Mouse (Mus musculus): ENCODE data around the gene Etv5. TPM values are rescaled to one million over a fixed set of nuclear protein-coding genes. Genes with fewer than 3 reads are reported as not detected.

Gene Etv5
- polyA plus RNA-seq, 1 experiment from 2014 or later, result 30.2 TPM

DNA sequence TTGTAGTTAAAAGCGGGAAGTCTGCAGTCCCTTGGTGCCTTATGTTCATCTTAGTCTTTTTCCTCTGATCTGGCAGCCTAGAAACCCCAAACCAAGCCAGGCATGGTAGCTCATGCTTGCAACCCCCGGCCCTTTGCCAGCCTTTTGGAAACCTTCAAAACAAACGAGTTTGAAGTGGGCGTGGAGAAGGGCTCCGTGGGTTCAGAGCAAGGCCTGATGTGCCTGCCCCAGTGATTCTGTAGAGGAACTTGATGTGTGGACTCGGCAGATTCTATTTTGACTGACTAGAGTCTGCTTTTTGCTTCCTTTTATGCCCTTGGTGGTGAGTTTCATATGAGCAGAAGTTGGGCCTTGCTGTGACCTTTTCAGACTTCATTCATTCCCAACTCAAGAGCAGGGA, 5.3 kb upstream of the Etv5 start:
- peak overlapping the region; percentile 55; the same call in 1 of the 2 replicates for H3K27ac ChIP-seq
- 0 out of 2 replicates have a peak overlapping the region, but pooled peaks have one; percentile 21 for H3K9ac ChIP-seq
- H3K4me2 ChIP-seq, result peak overlapping the region; percentile 30; the same call in 1 of the 2 replicates
- H3K4me3 ChIP-seq, result no peak overlapping the region
- WGBS, result 30% methylated on average over 6 of the region's 6 CpGs
- H3K4me1 ChIP-seq, result peaks cover 27% of the 10 kb centered on the region
- no peaks in the 10 kb centered on the region for H3K9me3 ChIP-seq
- no peak for ATAC-seq (ENCODE audit: insufficient number of reproducible peaks, insufficient read depth, low FRiP score, low TSS enrichment, low read depth)
- no peaks in the 10 kb centered on the region for H3K36me3 ChIP-seq
- H3K27me3 ChIP-seq, result peaks cover 14% of the 10 kb centered on the region

DNA sequence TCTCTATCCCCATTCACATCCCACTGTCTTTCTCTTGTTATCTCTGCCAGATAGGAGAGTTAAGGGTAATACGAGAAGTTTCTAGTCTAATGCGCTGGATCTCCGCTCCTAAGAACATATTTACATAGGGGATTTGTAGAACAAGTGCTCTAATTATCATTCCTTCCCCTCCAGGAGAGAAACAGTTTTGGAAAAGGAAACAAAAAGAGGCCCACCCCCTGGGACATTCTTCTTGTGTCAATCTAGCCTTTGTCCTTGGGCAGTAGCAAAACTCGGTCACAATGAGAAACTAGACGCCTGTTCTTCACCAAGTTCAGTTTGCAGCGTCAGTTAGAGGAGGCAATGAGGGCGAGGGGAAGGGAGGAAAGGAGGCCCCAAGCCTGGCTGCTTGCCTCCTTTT, 2.7 kb upstream of the Etv5 start:
- no peak overlapping the region for H3K4me3 ChIP-seq
- no peaks in the 10 kb centered on the region for H3K36me3 ChIP-seq
- no peak for ATAC-seq (ENCODE audit: insufficient number of reproducible peaks, insufficient read depth, low FRiP score, low TSS enrichment, low read depth)
- no peak overlapping the region for H3K27ac ChIP-seq
- no peaks in the 10 kb centered on the region for H3K9me3 ChIP-seq
- no peak overlapping the region for H3K4me2 ChIP-seq
- H3K4me1 ChIP-seq, result peaks cover 32% of the 10 kb centered on the region
- H3K27me3 ChIP-seq, result peaks cover 17% of the 10 kb centered on the region
- WGBS, result 32% methylated on average over 7 of the region's 7 CpGs
- H3K9ac ChIP-seq, result no peak overlapping the region

DNA sequence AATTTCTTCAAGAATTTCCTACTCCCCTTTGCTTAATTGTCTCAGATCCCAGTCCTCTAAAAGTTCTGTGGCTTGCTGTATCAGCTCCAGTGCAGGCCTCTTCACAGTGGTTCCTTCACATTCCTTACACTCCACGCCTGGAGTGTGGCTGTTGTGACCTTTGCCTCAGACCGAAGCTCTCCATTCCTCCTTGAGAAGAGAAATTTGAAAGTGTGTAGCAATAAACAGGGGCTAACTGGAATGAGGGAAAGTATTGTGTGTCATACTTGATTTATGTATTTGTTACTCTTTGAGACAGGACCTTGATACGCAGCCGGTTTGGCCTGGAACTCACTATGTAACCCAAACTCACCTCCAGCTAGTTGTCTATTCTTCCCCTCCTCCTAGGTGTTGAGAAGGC, 1.8 kb upstream of the Etv5 start:
- WGBS, result 78% methylated on average over 4 of the region's 4 CpGs
- Histone ChIP-seq H3K9me3 (no peaks in the 10 kb centered on the region), H3K36me3 (no peaks in the 10 kb centered on the region), H3K27ac (no peak overlapping the region), H3K9ac (no peak overlapping the region), H3K4me1 (peaks cover 32% of the 10 kb centered on the region), H3K4me3 (no peak overlapping the region), H3K4me2 (no peak overlapping the region), H3K27me3 (peaks cover 17% of the 10 kb centered on the region)
- ATAC-seq (ENCODE audit: insufficient number of reproducible peaks, insufficient read depth, low FRiP score, low TSS enrichment, low read depth), result no peak

DNA sequence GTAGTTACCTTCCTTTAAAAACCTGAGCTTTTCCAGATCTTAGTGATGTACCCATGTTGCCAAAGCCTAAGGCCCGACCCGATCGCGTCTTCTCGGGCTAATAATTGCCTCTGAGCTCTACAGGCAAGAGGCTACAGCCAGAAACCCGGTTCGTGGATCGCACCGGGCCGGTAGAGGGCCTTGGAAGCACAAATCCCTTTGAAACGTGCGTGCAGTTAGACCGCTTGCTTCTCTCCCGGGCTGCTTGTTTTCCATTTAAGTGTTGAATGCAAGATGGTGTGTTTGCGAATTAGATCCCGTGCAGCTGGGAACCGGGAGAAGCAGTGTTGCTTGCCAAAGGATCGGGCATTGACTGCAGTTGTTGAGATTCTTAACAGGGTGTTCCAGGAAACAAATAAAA, 750 bp upstream of the Etv5 start:
- peak overlapping the region; percentile 44 for H3K9ac ChIP-seq
- H3K4me1 ChIP-seq, result peaks cover 32% of the 10 kb centered on the region
- WGBS, result under 1% methylated on average over 18 of the region's 18 CpGs
- peak overlapping the region; percentile 87 for H3K27ac ChIP-seq
- peak overlapping the region; percentile 79 for H3K4me3 ChIP-seq
- no peaks in the 10 kb centered on the region for H3K9me3 ChIP-seq
- H3K4me2 ChIP-seq, result peak overlapping the region; percentile 94
- no peak for ATAC-seq (ENCODE audit: insufficient number of reproducible peaks, insufficient read depth, low FRiP score, low TSS enrichment, low read depth)
- H3K27me3 ChIP-seq, result peaks cover 17% of the 10 kb centered on the region
- H3K36me3 ChIP-seq, result no peaks in the 10 kb centered on the region

DNA sequence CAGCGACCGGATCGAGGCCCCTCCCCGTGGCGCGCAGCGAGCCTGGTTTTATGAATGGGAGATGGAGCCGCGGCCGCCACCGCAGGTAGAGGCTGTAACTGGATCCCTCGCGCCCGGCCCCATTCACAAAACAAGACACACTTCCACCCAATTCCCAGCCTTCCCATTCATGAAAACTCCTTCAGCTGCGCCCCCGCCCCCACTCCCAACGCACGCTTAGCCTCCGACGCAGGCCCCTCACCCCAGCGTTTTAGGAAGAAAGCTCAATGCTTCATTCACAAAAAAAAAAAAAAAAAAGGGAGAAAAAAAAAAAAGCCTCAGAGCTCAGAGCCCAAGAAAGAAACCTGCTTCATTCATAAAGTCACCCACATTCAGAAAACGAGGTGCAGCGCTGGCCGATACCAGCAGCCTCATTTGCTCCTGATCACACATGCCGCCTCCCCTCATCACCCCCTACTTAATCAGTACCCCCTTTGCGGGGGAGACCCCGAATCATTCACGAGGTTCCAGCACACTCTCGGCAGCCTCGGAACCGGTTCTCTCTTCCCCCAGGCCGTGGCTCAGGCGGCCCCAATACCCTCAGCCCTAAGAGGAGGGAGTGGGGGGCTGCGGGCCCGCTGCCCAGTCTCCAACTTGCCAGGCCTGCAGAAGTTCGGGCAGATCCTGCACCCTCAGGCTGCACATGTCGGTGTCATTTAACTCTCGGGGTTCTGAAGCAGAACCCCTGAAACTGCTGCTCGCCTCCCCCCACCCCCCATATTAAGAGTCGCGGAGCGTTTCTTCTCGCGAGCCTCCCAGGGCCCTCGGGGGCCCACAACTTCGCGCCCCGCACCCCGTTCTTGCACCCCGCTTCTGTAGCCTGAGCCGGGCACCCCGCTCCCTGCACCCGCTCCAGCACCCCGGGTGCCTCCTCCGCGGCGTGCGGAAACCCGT, 812 bp downstream of the Etv5 start:
- peaks cover 36% of the 10 kb centered on the region for H3K4me1 ChIP-seq
- no peaks in the 10 kb centered on the region for H3K9me3 ChIP-seq
- peak overlapping the region; percentile 94 for H3K4me2 ChIP-seq
- H3K36me3 ChIP-seq, result no peaks in the 10 kb centered on the region
- peak overlapping the region; percentile 79 for H3K4me3 ChIP-seq
- peak; percentile 11 for ATAC-seq (ENCODE audit: insufficient number of reproducible peaks, insufficient read depth, low FRiP score, low TSS enrichment, low read depth)
- H3K27me3 ChIP-seq, result peaks cover 17% of the 10 kb centered on the region
- WGBS, result under 1% methylated on average over 59 of the region's 59 CpGs
- peak overlapping the region; percentile 81 for H3K27ac ChIP-seq
- H3K9ac ChIP-seq, result peak overlapping the region; percentile 83

DNA sequence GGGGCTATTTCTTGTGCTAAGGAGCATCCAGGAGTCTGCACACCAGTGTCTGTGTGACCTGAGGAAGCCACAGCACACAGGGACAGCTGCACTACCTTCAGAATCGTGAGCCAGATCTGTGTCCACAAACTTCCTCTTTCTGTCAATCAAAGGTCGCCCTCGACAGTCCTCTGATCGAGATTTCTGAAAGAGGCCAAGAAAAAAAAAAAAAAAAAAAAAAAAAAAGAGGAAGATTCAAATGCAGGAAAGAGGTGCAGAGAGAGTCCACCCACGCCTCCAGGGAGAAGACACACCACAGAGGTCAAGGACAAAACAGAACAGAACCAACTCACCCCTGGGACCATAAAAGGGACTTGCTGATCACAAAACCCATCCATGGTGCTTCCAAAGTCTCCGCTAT, 3.4 kb downstream of the Etv5 start:
- Histone ChIP-seq H3K36me3 (no peaks in the 10 kb centered on the region), H3K27me3 (peaks cover 7% of the 10 kb centered on the region; the same call in 1 of the 2 replicates), H3K4me3 (no peak overlapping the region), H3K9me3 (no peaks in the 10 kb centered on the region), H3K27ac (no peak overlapping the region), H3K4me1 (peaks cover 29% of the 10 kb centered on the region), H3K4me2 (no peak overlapping the region), H3K9ac (no peak overlapping the region)
- 33% methylated on average over 6 of the region's 6 CpGs for WGBS
- no peak for ATAC-seq (ENCODE audit: insufficient number of reproducible peaks, insufficient read depth, low FRiP score, low TSS enrichment, low read depth)

DNA sequence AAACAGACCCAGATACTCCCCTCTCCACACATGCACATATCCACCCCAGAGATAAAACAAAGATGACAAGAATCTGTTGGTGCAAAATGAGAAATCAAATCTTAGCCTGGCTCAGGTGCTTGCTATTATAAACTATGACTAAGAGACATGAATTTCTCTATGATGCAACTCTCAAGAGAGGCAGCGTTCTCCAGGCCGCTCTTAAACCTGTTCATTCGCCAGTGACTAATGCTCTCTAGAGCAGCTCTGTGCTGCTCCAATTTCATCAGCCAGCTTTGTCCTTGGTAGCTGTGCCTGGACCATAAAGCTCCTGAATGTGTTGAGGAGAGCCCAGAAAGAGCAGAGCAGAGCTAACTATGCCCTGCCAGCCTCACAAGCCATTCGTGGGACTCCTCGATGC, 5.0 kb downstream of the Etv5 start:
- Histone ChIP-seq H3K36me3 (no peaks in the 10 kb centered on the region), H3K27ac (no peak overlapping the region), H3K4me1 (peaks cover 30% of the 10 kb centered on the region), H3K9me3 (no peaks in the 10 kb centered on the region), H3K27me3 (peaks cover 3% of the 10 kb centered on the region; the same call in 1 of the 2 replicates), H3K4me3 (no peak overlapping the region), H3K4me2 (no peak overlapping the region), H3K9ac (no peak overlapping the region)
- ATAC-seq (ENCODE audit: insufficient number of reproducible peaks, insufficient read depth, low FRiP score, low TSS enrichment, low read depth), result no peak
- 62% methylated on average over 5 of the region's 5 CpGs for WGBS

DNA sequence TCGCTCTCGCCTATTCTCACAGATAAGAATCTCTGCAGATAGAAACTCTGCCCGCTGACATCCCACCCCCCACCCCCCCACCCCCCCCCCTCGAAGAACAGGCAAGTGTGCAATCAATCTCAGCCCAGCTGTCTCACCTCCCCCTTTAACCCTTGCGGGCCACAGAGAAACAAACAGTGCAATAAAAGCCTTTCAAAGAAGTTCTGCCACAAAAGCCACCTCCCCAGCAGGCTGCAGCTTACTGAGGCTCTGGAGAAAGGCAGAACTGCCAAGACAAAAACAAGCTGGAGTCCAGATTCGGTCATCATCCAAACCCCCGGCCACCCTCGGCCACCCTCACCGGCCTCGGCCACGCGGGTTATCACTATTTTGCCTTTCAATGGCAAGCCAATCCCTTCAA, 5.6 kb downstream of the Etv5 start:
- Histone ChIP-seq H3K27me3 (peaks cover 3% of the 10 kb centered on the region; the same call in 1 of the 2 replicates), H3K36me3 (no peaks in the 10 kb centered on the region), H3K4me1 (peaks cover 34% of the 10 kb centered on the region), H3K27ac (no peak overlapping the region), H3K4me2 (no peak overlapping the region), H3K4me3 (no peak overlapping the region), H3K9ac (no peak overlapping the region), H3K9me3 (no peaks in the 10 kb centered on the region)
- WGBS, result 30% methylated on average over 12 of the region's 12 CpGs
- ATAC-seq (ENCODE audit: insufficient number of reproducible peaks, insufficient read depth, low FRiP score, low TSS enrichment, low read depth), result no peak

DNA sequence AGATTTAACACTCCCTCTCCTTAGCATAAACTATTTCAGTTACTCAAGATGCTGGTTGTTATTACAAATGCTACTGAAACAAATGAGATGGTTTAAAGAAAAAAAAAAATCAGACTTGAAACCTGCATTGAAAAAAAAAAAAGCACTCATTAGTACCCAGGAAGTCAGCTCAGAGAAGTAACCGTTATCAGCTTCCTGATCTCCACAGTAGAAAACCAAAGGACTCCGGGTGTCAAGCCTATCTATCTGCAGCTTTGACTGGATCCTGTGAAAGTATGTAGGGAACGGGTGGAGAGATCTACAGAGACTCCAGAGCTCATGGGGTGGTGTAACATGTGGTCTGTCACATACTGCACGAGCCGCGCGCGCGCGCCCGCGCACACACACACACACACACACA, 7.7 kb downstream of the Etv5 start:
- no peak overlapping the region for H3K4me2 ChIP-seq
- H3K27ac ChIP-seq, result no peak overlapping the region
- H3K27me3 ChIP-seq, result no peaks in the 10 kb centered on the region; the same call in 1 of the 2 replicates
- no peak overlapping the region for H3K9ac ChIP-seq
- WGBS, result 83% methylated on average over 12 of the region's 12 CpGs
- H3K36me3 ChIP-seq, result no peaks in the 10 kb centered on the region
- peaks cover 45% of the 10 kb centered on the region for H3K4me1 ChIP-seq
- ATAC-seq (ENCODE audit: insufficient number of reproducible peaks, insufficient read depth, low FRiP score, low TSS enrichment, low read depth), result no peak
- no peaks in the 10 kb centered on the region for H3K9me3 ChIP-seq
- H3K4me3 ChIP-seq, result no peak overlapping the region

DNA sequence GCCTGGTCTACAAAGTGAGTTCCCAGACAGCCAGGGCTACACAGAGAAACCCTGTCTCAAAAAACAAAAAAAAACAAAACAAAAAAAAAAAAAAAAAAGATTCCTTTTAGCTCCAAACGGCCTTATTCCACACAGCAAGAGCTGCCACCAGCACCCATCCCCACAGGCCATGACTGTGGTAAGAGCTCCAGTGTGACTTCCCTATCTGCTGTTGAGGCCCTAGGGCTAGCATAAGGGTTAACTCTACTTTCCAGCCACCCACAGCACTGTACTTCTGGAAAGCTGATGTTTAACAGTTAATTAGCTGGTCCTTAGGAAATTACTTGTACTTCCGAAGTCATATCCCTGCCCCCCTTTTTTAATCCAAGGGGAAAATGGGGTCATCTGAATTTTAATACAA, 8.2 kb downstream of the Etv5 start:
- H3K4me3 ChIP-seq, result no peak overlapping the region
- H3K27me3 ChIP-seq, result no peaks in the 10 kb centered on the region; the same call in 1 of the 2 replicates
- no peak for ATAC-seq (ENCODE audit: insufficient number of reproducible peaks, insufficient read depth, low FRiP score, low TSS enrichment, low read depth)
- no peak overlapping the region for H3K27ac ChIP-seq
- no peak overlapping the region for H3K4me2 ChIP-seq
- H3K9me3 ChIP-seq, result no peaks in the 10 kb centered on the region
- 54% methylated on average over 2 of the region's 2 CpGs for WGBS
- peaks cover 46% of the 10 kb centered on the region for H3K4me1 ChIP-seq
- H3K36me3 ChIP-seq, result no peaks in the 10 kb centered on the region
- H3K9ac ChIP-seq, result no peak overlapping the region

DNA sequence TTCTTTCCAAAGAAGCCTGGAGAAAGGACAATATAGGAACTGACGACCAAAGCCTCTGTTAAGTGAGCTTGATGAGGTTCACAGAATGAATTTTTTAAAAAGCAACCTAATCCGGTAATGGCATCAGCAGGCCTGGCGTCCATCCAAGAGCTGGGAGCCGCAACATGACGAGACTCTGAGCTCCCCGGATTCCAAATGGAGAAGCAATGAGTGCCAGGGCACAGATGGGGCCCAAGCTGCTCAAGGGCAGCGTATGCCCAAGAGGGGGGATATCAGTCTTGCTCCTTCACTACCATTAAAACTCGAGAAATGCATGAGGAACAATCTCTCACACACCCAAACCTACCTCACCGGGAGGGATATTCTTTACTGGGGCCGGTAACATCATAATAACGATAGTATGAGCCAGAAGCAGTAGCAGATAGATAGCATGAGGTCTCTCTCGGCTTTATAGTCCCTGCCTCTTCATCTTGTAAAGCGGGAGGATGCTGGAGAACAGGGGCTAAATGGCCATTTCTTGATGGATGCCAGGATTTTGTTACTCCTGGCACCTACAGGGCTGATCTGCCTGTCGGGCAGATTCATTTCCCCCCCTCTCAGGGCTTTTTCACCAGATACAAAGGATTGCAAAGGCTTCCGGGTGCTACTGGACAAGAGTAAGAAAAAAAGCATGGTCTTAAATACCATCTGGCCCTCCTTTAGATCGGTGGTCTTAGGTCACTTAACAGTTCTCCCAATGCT, 9.1 kb downstream of the Etv5 start:
- H3K9me3 ChIP-seq, result no peaks in the 10 kb centered on the region
- WGBS, result 41% methylated on average over 16 of the region's 16 CpGs
- no peaks in the 10 kb centered on the region; the same call in 1 of the 2 replicates for H3K27me3 ChIP-seq
- H3K4me2 ChIP-seq, result peak overlapping the region; percentile 56
- ATAC-seq (ENCODE audit: insufficient number of reproducible peaks, insufficient read depth, low FRiP score, low TSS enrichment, low read depth), result no peak
- H3K27ac ChIP-seq, result peak overlapping the region; percentile 88
- peaks cover 46% of the 10 kb centered on the region for H3K4me1 ChIP-seq
- no peaks in the 10 kb centered on the region; the same call in 1 of the 2 replicates for H3K36me3 ChIP-seq
- no peak overlapping the region for H3K9ac ChIP-seq
- no peak overlapping the region for H3K4me3 ChIP-seq
